Mouse (Mus musculus): ENCODE measurements around the gene Tenm2. TPM values are rescaled to one million over a fixed set of nuclear protein-coding genes. Genes with fewer than 3 reads are reported as not detected.

Tenm2 gene
- total RNA-seq (2012; rRNA removed): not detected in 2 replicates
- not detected for polyA plus RNA-seq (2012; ENCODE audit: insufficient read depth in 1 of 2, insufficient read length in 2 of 2, low read depth in 1 of 2, low replicate concordance in 2 of 2, missing spikeins in 1 of 2)

DNA sequence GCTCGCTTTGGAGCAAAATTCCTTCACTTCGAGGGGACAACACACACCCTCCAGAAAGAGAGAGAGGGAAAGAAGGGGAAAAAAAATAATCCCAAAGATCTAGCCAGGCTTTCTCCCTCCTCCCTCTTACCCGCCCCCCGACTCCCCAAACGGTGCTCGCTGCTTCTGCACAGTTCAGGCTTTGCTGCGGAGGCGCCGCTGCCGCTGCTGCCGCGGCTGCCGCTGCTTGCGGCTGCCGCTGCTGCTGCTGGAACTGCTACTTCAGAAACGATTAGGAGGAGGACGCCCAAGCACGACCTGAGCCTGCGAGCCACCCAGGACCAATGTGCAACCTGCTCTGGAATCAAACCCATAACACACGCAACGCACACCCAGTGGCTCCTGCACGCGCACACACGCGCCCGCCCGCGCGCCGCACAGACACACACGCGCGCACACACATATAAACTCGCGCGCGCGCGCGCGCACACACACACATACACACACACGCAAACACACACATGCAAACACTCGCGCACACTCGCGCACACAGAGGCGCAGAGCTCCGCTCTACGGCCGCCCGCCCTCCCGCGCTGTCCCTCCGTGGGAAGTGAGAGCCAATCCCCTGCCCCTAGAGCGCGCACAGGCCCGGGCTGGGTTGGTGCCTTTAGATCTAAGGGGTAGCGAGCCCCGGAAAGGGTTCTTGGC is at the start of gene Tenm2:
TSS of gene Tenm2 (minus strand) at position 51 of the 687 bp plus-strand sequence.
- no peaks in the 10 kb centered on the region for H3K36me3 ChIP-seq (ENCODE audit: control insufficient read depth in 1 of 2, insufficient read depth in 2 of 2, low read length in 2 of 2)
- DNase-seq (ENCODE audit: low read depth, low spot score): no peak
- TF ChIP-seq ZKSCAN1 (IDR thresholded peaks at IDR 0.05; ENCODE audit: low read depth, low read length): no peak
- no peak for TF ChIP-seq BHLHE40 (IDR thresholded peaks at IDR 0.05; ENCODE audit: borderline replicate concordance, low read depth, low read length)
- no peak for TF ChIP-seq EP300 (IDR thresholded peaks at IDR 0.05; ENCODE audit: low read depth in 1 of 2, low read length in 2 of 2)
- TF ChIP-seq SIN3A (IDR thresholded peaks at IDR 0.05; ENCODE audit: low read length): no peak
- no peak for TF ChIP-seq KAT2A (conservative IDR thresholded peaks at IDR 0.05; ENCODE audit: low read depth, low read length)
- no peak for TF ChIP-seq MAZ (IDR thresholded peaks at IDR 0.05; ENCODE audit: low read depth, low read length)
- no peak for TF ChIP-seq POLR2A (IDR thresholded peaks at IDR 0.05; ENCODE audit: control insufficient read depth in 1 of 2, insufficient read depth in 1 of 2, low read depth in 1 of 2, low read length in 2 of 2, poor library complexity in 1 of 2)
- no peaks in the 10 kb centered on the region for H3K27me3 ChIP-seq (ENCODE audit: control insufficient read depth in 1 of 2, insufficient read depth in 2 of 2, low read length in 2 of 2)
- no peak within 1 kb of the TSS for H3K9ac ChIP-seq (ENCODE audit: control insufficient read depth, low read depth, low read length, poor library complexity, severe bottlenecking)
- no peak within 1 kb of the TSS for H3K4me3 ChIP-seq (ENCODE audit: control insufficient read depth in 1 of 2, insufficient read depth in 1 of 2, low read depth in 2 of 2, low read length in 2 of 2)
- H3K27ac ChIP-seq (ENCODE audit: control insufficient read depth, low read depth, low read length): no peak within 1 kb of the TSS
- no peaks in the 10 kb centered on the region for H3K4me1 ChIP-seq (ENCODE audit: control insufficient read depth in 1 of 2, insufficient read depth in 2 of 2, low read length in 2 of 2)
- H3K79me2 ChIP-seq (ENCODE audit: control insufficient read depth, insufficient read depth, low read length, poor library complexity): no peaks in the 10 kb centered on the region
- no peaks in the 10 kb centered on the region for H3K9me3 ChIP-seq (replicated peaks; ENCODE audit: insufficient read depth, low read length)

DNA sequence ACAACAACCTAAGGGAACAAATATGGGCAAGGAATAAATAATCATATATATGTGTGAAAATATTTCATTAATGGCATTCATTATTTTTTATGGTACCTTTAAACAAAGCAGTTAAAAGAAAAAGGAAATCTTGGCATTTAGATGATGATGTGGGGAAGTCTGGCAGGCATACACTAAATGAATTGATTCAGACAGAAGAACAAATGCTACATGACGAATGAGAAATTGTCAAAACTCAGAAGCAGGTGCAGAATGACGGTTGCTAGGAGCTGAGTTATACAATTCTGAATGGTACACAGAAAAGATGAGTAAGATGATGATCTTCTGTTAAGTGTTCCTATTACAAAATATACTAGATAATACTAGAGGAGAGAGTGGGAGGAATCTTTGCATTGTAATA is 49.4 kb upstream of the Tenm2 start:
- Histone ChIP-seq H3K36me3 (ENCODE audit: control insufficient read depth in 1 of 2, insufficient read depth in 2 of 2, low read length in 2 of 2) (no peaks in the 10 kb centered on the region), H3K79me2 (ENCODE audit: control insufficient read depth, insufficient read depth, low read length, poor library complexity) (no peaks in the 10 kb centered on the region), H3K9ac (ENCODE audit: control insufficient read depth, low read depth, low read length, poor library complexity, severe bottlenecking) (no peak overlapping the region), H3K4me1 (ENCODE audit: control insufficient read depth in 1 of 2, insufficient read depth in 2 of 2, low read length in 2 of 2) (no peaks in the 10 kb centered on the region), H3K4me3 (ENCODE audit: control insufficient read depth in 1 of 2, insufficient read depth in 1 of 2, low read depth in 2 of 2, low read length in 2 of 2) (no peak overlapping the region), H3K9me3 (replicated peaks; ENCODE audit: insufficient read depth, low read length) (no peaks in the 10 kb centered on the region), H3K27me3 (ENCODE audit: control insufficient read depth in 1 of 2, insufficient read depth in 2 of 2, low read length in 2 of 2) (no peaks in the 10 kb centered on the region), H3K27ac (ENCODE audit: control insufficient read depth, low read depth, low read length) (no peak overlapping the region)
- DNase-seq (ENCODE audit: low read depth, low spot score): no peak
- TF ChIP-seq MEF2A (IDR thresholded peaks at IDR 0.05; ENCODE audit: extremely low read depth, insufficient replicate concordance, low read depth, low read length, poor library complexity, severe bottlenecking): no peak
- TF ChIP-seq CHD2 (IDR thresholded peaks at IDR 0.05; ENCODE audit: low read length): no peak
- TF ChIP-seq NRF1 (IDR thresholded peaks at IDR 0.05; ENCODE audit: insufficient read depth, low read depth, low read length, poor library complexity, severe bottlenecking): no peak
- no peak for TF ChIP-seq MYB (IDR thresholded peaks at IDR 0.05; ENCODE audit: low read depth, low read length)
- no peak for TF ChIP-seq ZMIZ1 (IDR thresholded peaks at IDR 0.05; ENCODE audit: low read depth, low read length)
- TF ChIP-seq HCFC1 (IDR thresholded peaks at IDR 0.05; ENCODE audit: low read depth, low read length): no peak
- TF ChIP-seq USF2 (IDR thresholded peaks at IDR 0.05; ENCODE audit: borderline replicate concordance in 1 of 2, insufficient read depth in 1 of 2, low read depth in 1 of 2, low read length in 2 of 2): no peak
- no peak for TF ChIP-seq RCOR1 (IDR thresholded peaks at IDR 0.05; ENCODE audit: low read depth, low read length)
- no peak for TF ChIP-seq ETS1 (IDR thresholded peaks at IDR 0.05; ENCODE audit: low read depth, low read length)
- TF ChIP-seq POLR2A (IDR thresholded peaks at IDR 0.05; ENCODE audit: control insufficient read depth in 1 of 2, insufficient read depth in 1 of 2, low read depth in 1 of 2, low read length in 2 of 2, poor library complexity in 1 of 2): no peak
- TF ChIP-seq GABPA (IDR thresholded peaks at IDR 0.05; ENCODE audit: low read depth, low read length): no peak
- TF ChIP-seq MXI1 (IDR thresholded peaks at IDR 0.05; ENCODE audit: low read depth, low read length): no peak
- no peak for TF ChIP-seq MAZ (IDR thresholded peaks at IDR 0.05; ENCODE audit: low read depth, low read length)
- no peak for TF ChIP-seq SMC3 (IDR thresholded peaks at IDR 0.05; ENCODE audit: low read depth, low read length)
- no peak for TF ChIP-seq SIN3A (IDR thresholded peaks at IDR 0.05; ENCODE audit: low read length)

Measured in MEL (cell line).